Mouse (Mus musculus): ENCODE data around the gene Mfsd4b2. TPM values are rescaled to one million over a fixed set of nuclear protein-coding genes. Genes with fewer than 3 reads are reported as not detected.
A peak's percentile ranks its signal among the peaks of the same experiment; 100 is the strongest.
"Not testable (repeated sequence)": the region's sequence is repeated elsewhere in the genome, so short reads cannot be mapped to it uniquely, and the experiment has no call there.

Gene Mfsd4b2
- total and polyA plus RNA-seq, 2 experiments from 2014 or later, result not detected

DNA sequence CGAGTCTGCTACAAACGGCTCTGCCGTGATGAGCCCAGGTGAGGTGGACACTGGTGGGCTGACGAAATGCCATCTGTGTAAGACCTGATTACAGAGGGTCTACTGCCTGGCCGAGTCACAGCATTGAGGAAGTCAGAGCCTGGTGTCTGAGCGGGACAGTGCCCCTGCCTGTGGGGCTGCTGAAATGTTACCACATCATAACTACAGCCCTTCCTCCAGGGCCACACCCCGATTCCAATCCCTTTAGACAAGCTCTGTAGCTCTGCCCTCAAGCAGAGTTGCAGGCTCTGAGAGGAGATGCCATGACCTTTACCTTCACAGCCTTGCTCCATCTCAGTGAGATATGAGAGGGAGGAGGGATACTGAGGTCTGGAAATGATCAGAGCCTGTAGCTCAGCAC lies 9.8 kb upstream of the Mfsd4b2 start:
- Histone ChIP-seq H3K27ac (ENCODE audit: low read depth) (no peak overlapping the region), H3K4me1 (ENCODE audit: control insufficient read depth, insufficient read depth) (no peaks in the 10 kb centered on the region), H3K4me2 (ENCODE audit: low read depth, low read length) (no peak overlapping the region), H3K9ac (replicated peaks; ENCODE audit: low read depth, low read length) (no peak overlapping the region), H3K36me3 (replicated peaks; ENCODE audit: control insufficient read depth, insufficient read depth, low read length) (no peaks in the 10 kb centered on the region), H3K27me3 (ENCODE audit: control insufficient read depth, insufficient read depth, low read length) (no peaks in the 10 kb centered on the region), H3K4me3 (ENCODE audit: low read depth, low read length) (no peak overlapping the region), H3K9me3 (replicated peaks; ENCODE audit: control insufficient read depth, low read length) (no peaks in the 10 kb centered on the region)
- 64% methylated on average over 7 of the region's 7 CpGs for WGBS
- DNase-seq (ENCODE audit: low spot score) (no peak), ATAC-seq (ENCODE audit: insufficient read depth, low read depth) (no peak)
- no peak for TF ChIP-seq EP300 (IDR thresholded peaks at IDR 0.05; ENCODE audit: low read depth)

- H3K27me3 ChIP-seq (ENCODE audit: control insufficient read depth, insufficient read depth, low read length); H3K4me3 ChIP-seq (ENCODE audit: low read depth, low read length); H3K4me2 ChIP-seq (ENCODE audit: low read depth, low read length); H3K27ac ChIP-seq (ENCODE audit: low read depth); DNase-seq (ENCODE audit: low spot score); H3K36me3 ChIP-seq (replicated peaks; ENCODE audit: control insufficient read depth, insufficient read depth, low read length); H3K9me3 ChIP-seq (replicated peaks; ENCODE audit: control insufficient read depth, low read length); ATAC-seq (ENCODE audit: insufficient read depth, low read depth); H3K9ac ChIP-seq (replicated peaks; ENCODE audit: low read depth, low read length); H3K4me1 ChIP-seq (ENCODE audit: control insufficient read depth, insufficient read depth): not testable (repeated sequence)
- 36% methylated on average over 8 of the region's 8 CpGs for WGBS
Observed at GRCm38 (mm10) chr10:39924556-39924955, 2.2 kb downstream of the Mfsd4b2 start.

GRCm38 (mm10) chr10:39912616-39913015 lies 14.1 kb downstream of the Mfsd4b2 start:
- no peak for TF ChIP-seq EP300 (IDR thresholded peaks at IDR 0.05; ENCODE audit: low read depth)
- TF ChIP-seq CTCF (IDR thresholded peaks at IDR 0.05; ENCODE audit: low read depth), result no peak
- no peak overlapping the region for H3K9ac ChIP-seq (replicated peaks; ENCODE audit: low read depth, low read length)
- H3K4me2 ChIP-seq (ENCODE audit: low read depth, low read length), result no peak overlapping the region
- H3K4me3 ChIP-seq (ENCODE audit: low read depth, low read length), result no peak overlapping the region
- ATAC-seq (ENCODE audit: insufficient read depth, low read depth) (no peak), DNase-seq (ENCODE audit: low spot score) (no peak)
- H3K9me3 ChIP-seq (replicated peaks; ENCODE audit: control insufficient read depth, low read length), result no peaks in the 10 kb centered on the region
- H3K36me3 ChIP-seq (replicated peaks; ENCODE audit: control insufficient read depth, insufficient read depth, low read length), result no peaks in the 10 kb centered on the region
- no peaks in the 10 kb centered on the region for H3K27me3 ChIP-seq (ENCODE audit: control insufficient read depth, insufficient read depth, low read length)
- no peaks in the 10 kb centered on the region for H3K4me1 ChIP-seq (ENCODE audit: control insufficient read depth, insufficient read depth)
- no peak overlapping the region for H3K27ac ChIP-seq (ENCODE audit: low read depth)

GRCm38 (mm10) chr10:39908768-39909441 lies 17.8 kb downstream of the Mfsd4b2 start:
- no peak for TF ChIP-seq CTCF (IDR thresholded peaks at IDR 0.05; ENCODE audit: low read depth)
- TF ChIP-seq EP300 (IDR thresholded peaks at IDR 0.05; ENCODE audit: low read depth), result no peak
- H3K4me1 ChIP-seq (ENCODE audit: control insufficient read depth, insufficient read depth), result no peaks in the 10 kb centered on the region
- DNase-seq (ENCODE audit: low spot score), result no peak
- H3K4me3 ChIP-seq (ENCODE audit: low read depth, low read length), result peak overlapping the region; percentile 23
- no peak for ATAC-seq (ENCODE audit: insufficient read depth, low read depth)
- 0 out of 2 replicates have a peak overlapping the region, but pooled peaks have one; percentile 2 for H3K9ac ChIP-seq (replicated peaks; ENCODE audit: low read depth, low read length)
- peak overlapping the region; percentile 46 for H3K4me2 ChIP-seq (ENCODE audit: low read depth, low read length)
- H3K36me3 ChIP-seq (replicated peaks; ENCODE audit: control insufficient read depth, insufficient read depth, low read length), result no peaks in the 10 kb centered on the region
- no peak overlapping the region for H3K27ac ChIP-seq (ENCODE audit: low read depth)
- H3K9me3 ChIP-seq (replicated peaks; ENCODE audit: control insufficient read depth, low read length), result no peaks in the 10 kb centered on the region
- no peaks in the 10 kb centered on the region for H3K27me3 ChIP-seq (ENCODE audit: control insufficient read depth, insufficient read depth, low read length)
- WGBS, result 50% methylated on average over 13 of the region's 13 CpGs

DNA sequence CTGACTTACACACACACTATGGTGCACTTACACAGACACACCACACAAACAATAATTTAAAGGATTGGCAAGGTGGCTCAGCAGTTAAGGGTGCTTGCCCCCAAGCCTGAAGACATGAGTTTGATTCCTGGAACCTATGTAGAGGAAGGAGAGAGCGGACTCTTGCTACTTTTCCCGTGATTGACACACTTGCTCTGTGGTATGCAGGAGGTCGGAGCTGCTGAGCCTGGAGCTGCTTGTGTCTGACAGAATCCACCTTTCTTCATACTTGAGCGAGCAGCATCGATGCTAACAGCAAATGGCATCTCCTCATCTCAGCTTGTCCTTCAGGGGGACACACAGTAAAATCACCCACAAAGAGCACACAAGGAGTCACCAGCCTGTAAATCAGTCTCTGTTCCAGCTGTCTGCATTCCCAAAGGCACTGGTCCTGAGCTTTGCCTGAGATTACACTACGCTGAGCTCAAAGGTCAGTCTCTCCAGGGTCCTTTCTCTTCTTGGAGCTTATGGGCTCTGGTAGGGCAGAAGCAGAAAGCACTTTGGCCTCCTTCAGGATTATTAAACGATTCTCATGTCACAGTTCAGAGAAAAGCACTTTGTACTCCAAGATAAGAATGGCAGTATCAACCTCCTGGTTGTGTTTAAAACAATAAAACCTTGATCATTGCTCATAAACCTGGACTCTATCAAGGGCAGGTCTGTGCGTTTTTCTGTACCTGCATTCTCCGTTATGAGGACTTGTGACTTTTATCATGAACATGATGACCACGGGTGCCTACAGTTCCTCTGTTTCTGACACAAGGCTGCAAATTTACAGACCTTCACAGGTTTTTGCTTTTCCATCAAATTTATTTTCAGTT lies 19.7 kb downstream of the Mfsd4b2 start:
- TF ChIP-seq EP300 (IDR thresholded peaks at IDR 0.05; ENCODE audit: low read depth), result no peak
- TF ChIP-seq CTCF (IDR thresholded peaks at IDR 0.05; ENCODE audit: low read depth), result no peak
- ATAC-seq (ENCODE audit: insufficient read depth, low read depth) (no peak), DNase-seq (ENCODE audit: low spot score) (no peak)
- Histone ChIP-seq H3K9me3 (replicated peaks; ENCODE audit: control insufficient read depth, low read length) (no peaks in the 10 kb centered on the region), H3K36me3 (replicated peaks; ENCODE audit: control insufficient read depth, insufficient read depth, low read length) (no peaks in the 10 kb centered on the region), H3K27me3 (ENCODE audit: control insufficient read depth, insufficient read depth, low read length) (no peaks in the 10 kb centered on the region), H3K4me1 (ENCODE audit: control insufficient read depth, insufficient read depth) (no peaks in the 10 kb centered on the region), H3K4me3 (ENCODE audit: low read depth, low read length) (no peak overlapping the region), H3K9ac (replicated peaks; ENCODE audit: low read depth, low read length) (no peak overlapping the region), H3K27ac (ENCODE audit: low read depth) (no peak overlapping the region), H3K4me2 (ENCODE audit: low read depth, low read length) (no peak overlapping the region)
- WGBS, result 61% methylated on average over 10 of the region's 10 CpGs
